Mouse (Mus musculus): ENCODE measurements at regions not wholly inside any gene's neighbourhood (a gene's known extent, or its start where the extent isn't known, plus 50 kb on each side); places are given as distances from the start of the nearest gene placed in this dataset.

- no peak for TF ChIP-seq POU5F1 (IDR thresholded peaks at IDR 0.05; ENCODE audit: borderline replicate concordance, low read length)
- TF ChIP-seq CTCF (conservative IDR thresholded peaks at IDR 0.05; ENCODE audit: low read length), result no peak
These were observed 71.6 kb downstream of the Apip start for GRCm38 (mm10) chr2:103145058-103145457.
